In the genomic region with DNA sequence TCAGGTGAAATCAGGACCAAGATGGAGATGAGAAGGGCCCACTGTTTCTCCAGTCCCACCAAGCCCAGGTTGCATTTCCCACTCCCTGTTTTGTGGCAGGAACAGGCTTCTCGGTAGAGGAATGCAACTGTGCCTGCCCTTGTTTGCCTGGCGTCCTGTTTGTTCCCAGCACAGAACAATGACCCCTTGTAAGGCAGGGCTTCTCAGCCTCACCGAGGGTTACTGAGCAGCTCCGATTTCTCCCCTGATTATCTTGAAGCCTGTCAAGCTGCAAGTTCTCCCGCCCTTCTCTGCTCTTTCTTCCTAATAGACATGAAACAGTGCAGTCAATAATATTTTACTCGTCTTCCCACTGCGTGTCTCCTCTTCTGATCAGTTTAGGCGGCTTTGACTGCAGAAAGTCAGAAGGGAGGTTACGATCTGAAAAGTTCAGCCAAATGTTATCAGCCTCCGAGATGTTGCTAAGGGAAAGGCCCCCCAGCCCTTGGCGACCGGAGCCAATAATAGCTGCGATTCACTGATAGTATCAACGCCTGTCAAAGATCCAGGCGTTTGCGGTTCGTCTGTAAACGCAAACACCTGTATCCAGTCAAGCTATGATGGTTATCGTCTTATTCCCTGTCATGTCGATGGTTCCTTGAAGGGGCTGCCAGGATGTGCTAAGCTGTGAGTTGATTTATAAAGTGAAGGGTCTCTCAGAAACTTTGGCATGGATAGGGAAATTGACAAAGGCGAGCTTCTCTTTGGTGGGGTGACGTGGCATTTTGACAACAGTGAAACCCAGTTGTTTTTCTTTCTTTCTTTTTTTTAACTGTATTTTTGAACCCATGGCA, we compare ENCODE assay signal across 14 mouse cellular contexts.
A peak's percentile ranks its signal among the peaks of the same experiment; 100 is the strongest.
DNase-seq lines count a peak whose midpoint lies in the region; ATAC-seq lines count a peak whose summit lies in the region.
"Had no signal": no experiment of that assay in that cellular context is flagged by ENCODE, and none has a peak within 500 bp of the region (broad histone marks: within the 10 kb centered on the region; RNA-seq: fewer than 3 reads in every experiment).

No protein-coding gene starts in this region.

- no peak for ATAC-seq in heart, embryonic 15.5 days (replicated peaks; ENCODE audit: insufficient number of reproducible peaks, insufficient read depth, low FRiP score, low read depth)
- peak; percentile 64 for ATAC-seq in lung, embryonic 16.5 days (ENCODE audit: low read depth)
- no peak for ATAC-seq in embryonic facial prominence, embryonic 13.5 days (ENCODE audit: insufficient number of reproducible peaks, insufficient read depth, low FRiP score, low TSS enrichment, low read depth)
- ATAC-seq in forebrain, embryonic 12.5 days (ENCODE audit: low FRiP score), result no peak
- ATAC-seq: midbrain, embryonic 15.5 days had no signal

- H3K4me1 ChIP-seq in heart, embryonic 15.5 days (replicated peaks), result peaks cover 10% of the 10 kb centered on the region
- H3K4me1 ChIP-seq in lung, embryonic 16.5 days (replicated peaks; ENCODE audit: control insufficient read depth, insufficient read depth, low read length), result peaks cover 17% of the 10 kb centered on the region
- peaks cover 21% of the 10 kb centered on the region for H3K4me1 ChIP-seq in embryonic facial prominence, embryonic 13.5 days
- H3K4me1 ChIP-seq in forebrain, embryonic 12.5 days, result peaks cover 6% of the 10 kb centered on the region
- H3K4me1 ChIP-seq: hindbrain, embryonic 15.5 days; liver, embryonic 13.5 days; neural tube, embryonic 15.5 days had no signal

- H3K4me2 ChIP-seq in heart, embryonic 15.5 days, result peak overlapping the region; percentile 52
- H3K4me2 ChIP-seq in lung, embryonic 16.5 days (ENCODE audit: low read depth, low read length), result peak overlapping the region; percentile 13; the same call in 1 of the 2 replicates
- H3K4me2 ChIP-seq in embryonic facial prominence, embryonic 13.5 days, result peak overlapping the region; percentile 41
- H3K4me2 ChIP-seq in forebrain, embryonic 12.5 days, result no peak overlapping the region
- H3K4me2 ChIP-seq: hindbrain, embryonic 15.5 days; liver, embryonic 13.5 days; midbrain, embryonic 15.5 days; neural tube, embryonic 15.5 days had no signal

- H3K36me3 ChIP-seq in heart, embryonic 15.5 days, result no peaks in the 10 kb centered on the region
- no peaks in the 10 kb centered on the region for H3K36me3 ChIP-seq in lung, embryonic 16.5 days (ENCODE audit: control insufficient read depth, insufficient read depth, low read length)
- H3K36me3 ChIP-seq in embryonic facial prominence, embryonic 13.5 days, result no peaks in the 10 kb centered on the region
- H3K36me3 ChIP-seq in forebrain, embryonic 12.5 days (replicated peaks), result no peaks in the 10 kb centered on the region
- H3K36me3 ChIP-seq: hindbrain, embryonic 15.5 days; liver, embryonic 13.5 days; midbrain, embryonic 15.5 days; neural tube, embryonic 15.5 days had no signal

- H3K9ac ChIP-seq in heart, embryonic 15.5 days, result no peak overlapping the region
- no peak overlapping the region for H3K9ac ChIP-seq in lung, embryonic 16.5 days (ENCODE audit: low read length)
- H3K9ac ChIP-seq in embryonic facial prominence, embryonic 13.5 days, result no peak overlapping the region
- H3K9ac ChIP-seq in forebrain, embryonic 12.5 days, result no peak overlapping the region
- H3K9ac ChIP-seq: hindbrain, embryonic 15.5 days; liver, embryonic 13.5 days; midbrain, embryonic 15.5 days; neural tube, embryonic 15.5 days had no signal

- H3K27me3 ChIP-seq in heart, embryonic 15.5 days, result no peaks in the 10 kb centered on the region
- no peaks in the 10 kb centered on the region for H3K27me3 ChIP-seq in lung, embryonic 16.5 days (ENCODE audit: control insufficient read depth, insufficient read depth, low read depth, low read length)
- H3K27me3 ChIP-seq in embryonic facial prominence, embryonic 13.5 days, result no peaks in the 10 kb centered on the region
- H3K27me3 ChIP-seq in forebrain, embryonic 12.5 days, result 0 out of 2 replicates have a peak, but pooled peaks cover 3% of the 10 kb centered on the region
- H3K27me3 ChIP-seq: hindbrain, embryonic 15.5 days; liver, embryonic 13.5 days; midbrain, embryonic 15.5 days; neural tube, embryonic 15.5 days had no signal

- H3K9me3 ChIP-seq in heart, embryonic 15.5 days (replicated peaks), result no peaks in the 10 kb centered on the region
- H3K9me3 ChIP-seq in lung, embryonic 16.5 days (ENCODE audit: control insufficient read depth, low read length), result no peaks in the 10 kb centered on the region
- H3K9me3 ChIP-seq in embryonic facial prominence, embryonic 13.5 days, result no peaks in the 10 kb centered on the region
- no peaks in the 10 kb centered on the region for H3K9me3 ChIP-seq in forebrain, embryonic 12.5 days
- H3K9me3 ChIP-seq: hindbrain, embryonic 15.5 days; liver, embryonic 13.5 days; midbrain, embryonic 15.5 days; neural tube, embryonic 15.5 days had no signal

- H3K27ac ChIP-seq in heart, embryonic 15.5 days, result no peak overlapping the region
- H3K27ac ChIP-seq in lung, embryonic 16.5 days (ENCODE audit: low read length), result peak overlapping the region; percentile 52
- peak overlapping the region; percentile 17; the same call in 1 of the 2 replicates for H3K27ac ChIP-seq in embryonic facial prominence, embryonic 13.5 days
- H3K27ac ChIP-seq in forebrain, embryonic 12.5 days, result no peak overlapping the region
- H3K27ac ChIP-seq: hindbrain, embryonic 15.5 days; liver, embryonic 13.5 days; midbrain, embryonic 15.5 days; neural tube, embryonic 15.5 days had no signal

- peak overlapping the region; percentile 5 for H3K4me3 ChIP-seq in heart, embryonic 15.5 days
- no peak overlapping the region for H3K4me3 ChIP-seq in lung, embryonic 16.5 days (ENCODE audit: low read length)
- 0 out of 2 replicates have a peak overlapping the region, but pooled peaks have one; percentile 7 for H3K4me3 ChIP-seq in embryonic facial prominence, embryonic 13.5 days
- no peak overlapping the region for H3K4me3 ChIP-seq in forebrain, embryonic 12.5 days (replicated peaks)
- H3K4me3 ChIP-seq: hindbrain, embryonic 15.5 days; liver, embryonic 13.5 days; midbrain, embryonic 15.5 days; neural tube, embryonic 15.5 days had no signal

- WGBS in heart, embryonic 15.5 days, result 14% methylated on average over 22 of the region's 22 CpGs
- 7% methylated on average over 22 of the region's 22 CpGs for WGBS in lung, embryonic 16.5 days
- 15% methylated on average over 22 of the region's 22 CpGs for WGBS in embryonic facial prominence, embryonic 13.5 days
- WGBS in forebrain, embryonic 12.5 days, result 59% methylated on average over 22 of the region's 22 CpGs

- no peak for DNase-seq in heart, postnatal 4 days
- no peak for DNase-seq in lung, postnatal 36 days
- DNase-seq in retina, postnatal 1 day, result peak; percentile 87
- no peak for DNase-seq in frontal cortex, postnatal 10 days (ENCODE audit: low spot score in 2 of 2)
- DNase-seq: layer of hippocampus, postnatal 36 days; liver, embryonic 13.5 days; right cerebral cortex, postnatal 25 days had no signal

Comparison
In these comparisons a context has a peak if more than half of its experiments do, and no peak if none do; other contexts are left out.
1. H3K27ac ChIP-seq: peak in lung, embryonic 16.5 days (single experiment) and embryonic facial prominence, embryonic 13.5 days (single experiment); none in heart, embryonic 15.5 days (single experiment) and forebrain, embryonic 12.5 days (single experiment).
2. H3K4me3 ChIP-seq: peak in heart, embryonic 15.5 days (single experiment) and embryonic facial prominence, embryonic 13.5 days (single experiment); none in lung, embryonic 16.5 days (single experiment) and forebrain, embryonic 12.5 days (single experiment).